Mouse (Mus musculus): ENCODE measurements around the gene Zmat5. TPM values are rescaled to one million over a fixed set of nuclear protein-coding genes. Genes with fewer than 3 reads are reported as not detected.
A peak's percentile ranks its signal among the peaks of the same experiment; 100 is the strongest.
"Not testable (repeated sequence)": the region's sequence is repeated elsewhere in the genome, so short reads cannot be mapped to it uniquely, and the experiment has no call there.

The Zmat5 gene
- total and polyA plus RNA-seq, 3 experiments, result 22.2 to 36.2 (median 26.3) TPM

GRCm38 (mm10) chr11:4692162-4692561 lies 12.3 kb upstream of the Zmat5 start:
- intact Hi-C loops (cut with DNase I), result no loop called here
- no peaks in the 10 kb centered on the region for H3K27me3 ChIP-seq (ENCODE audit: control insufficient read depth, insufficient read depth, low read length)
- no peak for TF ChIP-seq EP300 (IDR thresholded peaks at IDR 0.05; ENCODE audit: insufficient read depth, low read depth, low read length)
- TF ChIP-seq POLR2A (IDR thresholded peaks at IDR 0.05; ENCODE audit: insufficient read depth, low read depth, low read length), result no peak
- no peak for TF ChIP-seq CTCF (IDR thresholded peaks at IDR 0.05)
- no peak overlapping the region for H3K9ac ChIP-seq (ENCODE audit: low read depth, low read length)
- peaks cover 1% of the 10 kb centered on the region for H3K4me1 ChIP-seq (ENCODE audit: control insufficient read depth, insufficient read depth, low read length)
- no peaks in the 10 kb centered on the region for H3K36me3 ChIP-seq (ENCODE audit: control insufficient read depth, insufficient read depth, low read length)
- H3K79me2 ChIP-seq (replicated peaks; ENCODE audit: control insufficient read depth, insufficient read depth, low read length), result no peaks in the 10 kb centered on the region
- no peak overlapping the region for H3K4me3 ChIP-seq
- no peak for DNase-seq
- H3K27ac ChIP-seq, result no peak overlapping the region
- 89% methylated on average over 11 of the region's 11 CpGs for WGBS

GRCm38 (mm10) chr11:4697043-4697983 lies 7.2 kb upstream of the Zmat5 start:
- Histone ChIP-seq H3K27me3 (ENCODE audit: control insufficient read depth, insufficient read depth, low read length) (no peaks in the 10 kb centered on the region), H3K36me3 (ENCODE audit: control insufficient read depth, insufficient read depth, low read length) (peaks cover 5% of the 10 kb centered on the region), H3K4me1 (ENCODE audit: control insufficient read depth, insufficient read depth, low read length) (peaks cover 3% of the 10 kb centered on the region), H3K27ac (no peak overlapping the region), H3K79me2 (replicated peaks; ENCODE audit: control insufficient read depth, insufficient read depth, low read length) (no peaks in the 10 kb centered on the region), H3K4me3 (no peak overlapping the region), H3K9ac (ENCODE audit: low read depth, low read length) (no peak overlapping the region)
- intact Hi-C loops (cut with DNase I), result no loop called here
- DNase-seq, result peak; percentile 70
- 27% methylated on average over 7 of the region's 7 CpGs for WGBS
- TF ChIP-seq CTCF (IDR thresholded peaks at IDR 0.05) (peak; percentile 59), POLR2A (IDR thresholded peaks at IDR 0.05; ENCODE audit: insufficient read depth, low read depth, low read length) (no peak)

GRCm38 (mm10) chr11:4700726-4701125 lies 3.8 kb upstream of the Zmat5 start:
- H3K4me1 ChIP-seq (ENCODE audit: control insufficient read depth, insufficient read depth, low read length), result peaks cover 3% of the 10 kb centered on the region
- 76% methylated on average over 8 of the region's 8 CpGs for WGBS
- H3K27me3 ChIP-seq (ENCODE audit: control insufficient read depth, insufficient read depth, low read length), result no peaks in the 10 kb centered on the region
- DNase-seq, result no peak
- H3K9ac ChIP-seq (ENCODE audit: low read depth, low read length), result no peak overlapping the region
- H3K27ac ChIP-seq, result no peak overlapping the region
- H3K36me3 ChIP-seq (ENCODE audit: control insufficient read depth, insufficient read depth, low read length), result peaks cover 5% of the 10 kb centered on the region
- intact Hi-C loops (cut with DNase I), result loop anchor here (5.0 kb wide), 2 partner anchors 108 to 193 kb away; partner anchors contain the start of gene Mtmr3
- H3K4me3 ChIP-seq, result no peak overlapping the region
- no peak for TF ChIP-seq CTCF (IDR thresholded peaks at IDR 0.05)
- TF ChIP-seq EP300 (IDR thresholded peaks at IDR 0.05; ENCODE audit: insufficient read depth, low read depth, low read length), result no peak
- no peak for TF ChIP-seq POLR2A (IDR thresholded peaks at IDR 0.05; ENCODE audit: insufficient read depth, low read depth, low read length)
- no peaks in the 10 kb centered on the region; the same call in 1 of the 2 replicates for H3K79me2 ChIP-seq (replicated peaks; ENCODE audit: control insufficient read depth, insufficient read depth, low read length)

GRCm38 (mm10) chr11:4703688-4704071 lies 798 bp upstream of the Zmat5 start:
- no peaks in the 10 kb centered on the region; the same call in 1 of the 2 replicates for H3K79me2 ChIP-seq (replicated peaks; ENCODE audit: control insufficient read depth, insufficient read depth, low read length)
- intact Hi-C loops (cut with DNase I), result loop anchor here (5.0 kb wide), 2 partner anchors 111 to 196 kb away; partner anchors contain the start of gene Mtmr3
- H3K36me3 ChIP-seq (ENCODE audit: control insufficient read depth, insufficient read depth, low read length), result peaks cover 5% of the 10 kb centered on the region
- peak overlapping the region; percentile 87 for H3K9ac ChIP-seq (ENCODE audit: low read depth, low read length)
- peak overlapping the region; percentile 96 for H3K27ac ChIP-seq
- TF ChIP-seq CTCF (IDR thresholded peaks at IDR 0.05) (no peak), POLR2A (IDR thresholded peaks at IDR 0.05; ENCODE audit: insufficient read depth, low read depth, low read length) (no peak), EP300 (IDR thresholded peaks at IDR 0.05; ENCODE audit: insufficient read depth, low read depth, low read length) (no peak)
- no peaks in the 10 kb centered on the region; the same call in 1 of the 2 replicates for H3K4me1 ChIP-seq (ENCODE audit: control insufficient read depth, insufficient read depth, low read length)
- H3K4me3 ChIP-seq, result peak overlapping the region; percentile 86
- WGBS, result 3% methylated on average over 12 of the region's 12 CpGs
- no peaks in the 10 kb centered on the region for H3K27me3 ChIP-seq (ENCODE audit: control insufficient read depth, insufficient read depth, low read length)
- DNase-seq, result no peak

GRCm38 (mm10) chr11:4705178-4705577 lies 700 bp downstream of the Zmat5 start:
- peak overlapping the region; percentile 96 for H3K27ac ChIP-seq
- intact Hi-C loops (cut with DNase I), result loop anchor here (5.0 kb wide), 1 partner anchor 142 kb away; the partner anchor contains the start of gene Nf2
- peak overlapping the region; percentile 72 for H3K9ac ChIP-seq (ENCODE audit: low read depth, low read length)
- no peaks in the 10 kb centered on the region; the same call in 1 of the 2 replicates for H3K4me1 ChIP-seq (ENCODE audit: control insufficient read depth, insufficient read depth, low read length)
- no peak for DNase-seq
- 12% methylated on average over 4 of the region's 4 CpGs for WGBS
- no peak for TF ChIP-seq POLR2A (IDR thresholded peaks at IDR 0.05; ENCODE audit: insufficient read depth, low read depth, low read length)
- TF ChIP-seq CTCF (IDR thresholded peaks at IDR 0.05), result no peak
- H3K27me3 ChIP-seq (ENCODE audit: control insufficient read depth, insufficient read depth, low read length), result no peaks in the 10 kb centered on the region
- peaks cover 5% of the 10 kb centered on the region for H3K36me3 ChIP-seq (ENCODE audit: control insufficient read depth, insufficient read depth, low read length)
- H3K4me3 ChIP-seq, result peak overlapping the region; percentile 86
- no peaks in the 10 kb centered on the region; the same call in 1 of the 2 replicates for H3K79me2 ChIP-seq (replicated peaks; ENCODE audit: control insufficient read depth, insufficient read depth, low read length)

GRCm38 (mm10) chr11:4710188-4710587 lies 5.7 kb downstream of the Zmat5 start:
- 88% methylated on average over 4 of the region's 4 CpGs for WGBS
- H3K27ac ChIP-seq; H3K79me2 ChIP-seq (replicated peaks; ENCODE audit: control insufficient read depth, insufficient read depth, low read length); H3K4me1 ChIP-seq (ENCODE audit: control insufficient read depth, insufficient read depth, low read length); intact Hi-C loops (cut with DNase I); H3K9ac ChIP-seq (ENCODE audit: low read depth, low read length); DNase-seq; H3K27me3 ChIP-seq (ENCODE audit: control insufficient read depth, insufficient read depth, low read length); H3K4me3 ChIP-seq; H3K36me3 ChIP-seq (ENCODE audit: control insufficient read depth, insufficient read depth, low read length): not testable (repeated sequence)
